Mouse (Mus musculus) heart, adult 2 months (tissue): Measurements from ENCODE around the gene Ak3. TPM values are rescaled to one million over a fixed set of nuclear protein-coding genes. Genes with fewer than 3 reads are reported as not detected.
A peak's percentile ranks its signal among the peaks of the same experiment; 100 is the strongest.

Source experiments
- DNase-seq, 2 experiments: peaks; one replicate each; pipeline ENCODE4 v3.0.0; 2021
- H3K27ac ChIP-seq: fragments of 200-600 bp; 2 replicates; pipeline ENCODE4 v1.8.1; 2022
- H3K27me3 ChIP-seq: fragments of 200-500 bp; 2 replicates; pipeline ENCODE4 v1.6.1; 2012; ENCODE audit warnings: mild to moderate bottlenecking, low read length, inconsistent platforms, mixed read lengths; ENCODE audit not compliant: control insufficient read depth, insufficient read depth
- H3K36me3 ChIP-seq: fragments of 200-500 bp; 2 replicates; pipeline ENCODE4 v1.6.1; 2012; ENCODE audit warnings: low read length, inconsistent platforms; ENCODE audit not compliant: control insufficient read depth, insufficient read depth
- H3K4me1 ChIP-seq: fragments of 200-500 bp; 2 replicates; pipeline ENCODE4 v1.6.1; 2011; ENCODE audit warnings: low read length; ENCODE audit not compliant: control insufficient read depth, insufficient read depth
- H3K4me3 ChIP-seq: fragments of 200-600 bp; 2 replicates; pipeline ENCODE4 v1.8.1; 2022
- H3K79me2 ChIP-seq: fragments of 200-500 bp; replicated peaks from 2 replicates; pipeline ENCODE4 v1.6.1; 2012; ENCODE audit warnings: mild to moderate bottlenecking, inconsistent platforms, low read length, moderate library complexity, mixed read lengths; ENCODE audit not compliant: control insufficient read depth, insufficient read depth
- H3K9ac ChIP-seq: fragments of 200-500 bp; 2 replicates; pipeline ENCODE4 v1.6.1; 2012; ENCODE audit warnings: low read depth, mild to moderate bottlenecking, control low read depth, inconsistent platforms, low read length, mixed read lengths
- CTCF ChIP-seq: fragments of 200-600 bp; IDR thresholded peaks from 2 replicates; pipeline ENCODE4 v1.8.1; 2022; ENCODE audit warnings: antibody characterized with exemption, mild to moderate bottlenecking, moderate library complexity
- EP300 ChIP-seq: fragments of 200-500 bp; IDR thresholded peaks from 2 replicates; pipeline ENCODE4 v1.6.1; 2011; ENCODE audit warnings: low read depth, low read length, control low read depth; ENCODE audit not compliant: insufficient read depth
- POLR2A ChIP-seq: fragments of 200-500 bp; IDR thresholded peaks from 2 replicates; pipeline ENCODE4 v1.6.1; 2011; ENCODE audit warnings: mild to moderate bottlenecking, low read depth, low read length, control low read depth; ENCODE audit not compliant: insufficient read depth
- WGBS: fragments of 180-500 bp; shearing (Covaris S2); methylation state at CpG from one replicate; pipeline ENCODE4 v1.1.7; 2018; 5-methylcytosine and 5-hydroxymethylcytosine counted together
- intact Hi-C: fragments of 180-260 bp; cut with DNase I; formaldehyde crosslinking; loops from one replicate; pipeline ENCODE4 v1.15.1; 2025
- polyA plus RNA-seq: library from polyadenylated mRNA; depleted of rRNA; stranded (reverse); fragments of >200 nt; gene quantifications from 2 replicates; pipeline ENCODE4 v1.2.3, GENCODE M21; 2012
- total RNA-seq, 2 experiments: library from RNA; stranded (reverse); gene quantifications; 2 replicates each; pipeline ENCODE4 v1.2.3; 2021

Gene Ak3
- total and polyA plus RNA-seq, 3 experiments = 70.1 to 101 (median 85.8) TPM

DNA sequence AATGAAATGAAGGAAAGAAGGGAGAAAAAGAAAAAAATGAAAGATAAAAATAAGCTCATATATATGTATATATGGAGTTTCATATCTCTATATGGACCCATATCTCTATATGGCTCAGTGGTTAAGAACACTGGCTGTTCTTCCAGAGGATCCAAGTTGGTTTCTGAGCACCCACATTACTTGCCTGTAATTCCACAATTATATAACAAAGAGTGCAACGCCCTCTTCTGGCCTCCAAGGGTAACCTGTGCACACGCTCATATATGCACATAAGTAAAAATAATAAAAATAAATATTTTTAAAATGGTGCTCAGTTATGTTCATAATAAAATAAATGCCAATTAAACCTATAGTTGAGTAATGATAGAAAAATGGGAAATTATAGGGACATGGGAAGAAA lies 11.9 kb upstream of the Ak3 start:
- H3K27ac ChIP-seq = no peak overlapping the region
- no peak overlapping the region for H3K9ac ChIP-seq
- H3K36me3 ChIP-seq = no peaks in the 10 kb centered on the region
- no peaks in the 10 kb centered on the region for H3K79me2 ChIP-seq
- H3K4me1 ChIP-seq = peaks cover 5% of the 10 kb centered on the region
- WGBS = 81% methylated on average over 2 of the region's 2 CpGs
- intact Hi-C loops = loop anchor here (5.0 to 10.0 kb wide), 2 partner anchors 282 to 445 kb away; no protein-coding TSS in a partner anchor
- DNase-seq = no peak
- H3K4me3 ChIP-seq = no peak overlapping the region
- no peak for TF ChIP-seq EP300
- peak; percentile 49 for TF ChIP-seq CTCF
- H3K27me3 ChIP-seq = no peaks in the 10 kb centered on the region

- DNase-seq = no peak
- no peak overlapping the region for H3K9ac ChIP-seq
- H3K36me3 ChIP-seq = no peaks in the 10 kb centered on the region
- 87% methylated on average over 5 of the region's 5 CpGs for WGBS
- H3K79me2 ChIP-seq = no peaks in the 10 kb centered on the region
- intact Hi-C loops = no loop called here
- H3K27ac ChIP-seq = no peak overlapping the region
- no peaks in the 10 kb centered on the region for H3K4me1 ChIP-seq
- TF ChIP-seq POLR2A (no peak), EP300 (no peak), CTCF (no peak)
- H3K27me3 ChIP-seq = no peaks in the 10 kb centered on the region
- no peak overlapping the region for H3K4me3 ChIP-seq
These were observed 11.0 kb upstream of the Ak3 start for GRCm38 (mm10) chr19:29058741-29059140.

DNA sequence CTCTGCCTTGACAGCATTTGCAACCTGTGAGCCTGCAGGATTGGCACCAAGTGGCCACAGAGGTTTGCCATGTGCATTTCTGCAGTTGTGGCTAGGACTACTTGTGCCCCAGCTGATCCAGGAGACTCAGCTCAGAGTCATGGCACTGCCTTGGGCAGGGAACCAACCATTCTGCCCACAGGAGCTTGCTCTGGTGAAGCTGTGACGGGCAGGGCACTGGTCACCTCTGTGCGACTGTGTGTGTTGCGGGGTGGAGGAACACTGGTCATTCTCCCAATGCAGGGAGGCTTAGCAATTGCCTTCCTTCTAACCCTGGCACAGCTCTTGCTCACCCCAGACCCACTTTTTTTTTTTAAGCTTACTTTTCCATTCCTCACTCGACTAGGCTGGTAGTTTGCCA lies 7.7 kb upstream of the Ak3 start:
- intact Hi-C loops = no loop called here
- no peak for TF ChIP-seq CTCF
- TF ChIP-seq EP300 = no peak
- TF ChIP-seq POLR2A = no peak
- Histone ChIP-seq H3K79me2 (no peaks in the 10 kb centered on the region), H3K36me3 (no peaks in the 10 kb centered on the region), H3K4me3 (no peak overlapping the region), H3K4me1 (no peaks in the 10 kb centered on the region), H3K27me3 (no peaks in the 10 kb centered on the region), H3K9ac (no peak overlapping the region), H3K27ac (no peak overlapping the region)
- 86% methylated on average over 4 of the region's 4 CpGs for WGBS
- DNase-seq = no peak

DNA sequence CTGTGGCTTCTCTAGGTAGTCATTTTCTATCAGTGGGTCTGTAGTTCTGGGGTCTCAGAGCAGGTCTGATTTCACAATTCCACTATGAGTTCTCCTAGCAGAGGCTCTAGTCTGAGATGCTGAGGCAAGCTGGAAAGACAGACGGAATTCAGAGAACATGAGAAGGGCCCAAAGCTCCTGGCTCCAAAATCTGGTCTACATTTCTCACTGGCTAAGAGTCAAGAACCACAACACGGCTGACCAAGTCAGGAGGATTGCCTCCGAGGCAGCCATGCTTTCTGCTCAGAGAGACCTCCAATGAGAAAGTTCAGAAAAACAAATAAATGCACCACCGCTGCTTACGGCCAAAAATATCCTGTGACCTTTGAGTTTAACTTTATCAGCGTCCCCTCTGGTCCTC lies 6.8 kb upstream of the Ak3 start:
- WGBS = 65% methylated on average over 6 of the region's 6 CpGs
- DNase-seq = no peak

GRCm38 (mm10) chr19:29052786-29053185 lies 5.0 kb upstream of the Ak3 start:
- no peak overlapping the region for H3K4me3 ChIP-seq
- no peak for TF ChIP-seq CTCF
- no peak for TF ChIP-seq EP300
- no peak for TF ChIP-seq POLR2A
- WGBS = 84% methylated on average over 12 of the region's 12 CpGs
- intact Hi-C loops = no loop called here
- no peaks in the 10 kb centered on the region for H3K27me3 ChIP-seq
- H3K79me2 ChIP-seq = no peaks in the 10 kb centered on the region
- no peak overlapping the region for H3K27ac ChIP-seq
- no peak overlapping the region for H3K9ac ChIP-seq
- no peak for DNase-seq
- no peaks in the 10 kb centered on the region for H3K36me3 ChIP-seq
- H3K4me1 ChIP-seq = peaks cover 5% of the 10 kb centered on the region

More for the DNA sequence above, 6.8 kb upstream of the Ak3 start:
- H3K79me2 ChIP-seq = no peaks in the 10 kb centered on the region
- no peaks in the 10 kb centered on the region for H3K4me1 ChIP-seq
- H3K36me3 ChIP-seq = no peaks in the 10 kb centered on the region
- no peaks in the 10 kb centered on the region for H3K27me3 ChIP-seq
- H3K4me3 ChIP-seq = no peak overlapping the region
- no peak overlapping the region for H3K9ac ChIP-seq
- TF ChIP-seq POLR2A = no peak
- TF ChIP-seq CTCF = no peak
- TF ChIP-seq EP300 = no peak
- intact Hi-C loops = no loop called here
- no peak overlapping the region for H3K27ac ChIP-seq

DNA sequence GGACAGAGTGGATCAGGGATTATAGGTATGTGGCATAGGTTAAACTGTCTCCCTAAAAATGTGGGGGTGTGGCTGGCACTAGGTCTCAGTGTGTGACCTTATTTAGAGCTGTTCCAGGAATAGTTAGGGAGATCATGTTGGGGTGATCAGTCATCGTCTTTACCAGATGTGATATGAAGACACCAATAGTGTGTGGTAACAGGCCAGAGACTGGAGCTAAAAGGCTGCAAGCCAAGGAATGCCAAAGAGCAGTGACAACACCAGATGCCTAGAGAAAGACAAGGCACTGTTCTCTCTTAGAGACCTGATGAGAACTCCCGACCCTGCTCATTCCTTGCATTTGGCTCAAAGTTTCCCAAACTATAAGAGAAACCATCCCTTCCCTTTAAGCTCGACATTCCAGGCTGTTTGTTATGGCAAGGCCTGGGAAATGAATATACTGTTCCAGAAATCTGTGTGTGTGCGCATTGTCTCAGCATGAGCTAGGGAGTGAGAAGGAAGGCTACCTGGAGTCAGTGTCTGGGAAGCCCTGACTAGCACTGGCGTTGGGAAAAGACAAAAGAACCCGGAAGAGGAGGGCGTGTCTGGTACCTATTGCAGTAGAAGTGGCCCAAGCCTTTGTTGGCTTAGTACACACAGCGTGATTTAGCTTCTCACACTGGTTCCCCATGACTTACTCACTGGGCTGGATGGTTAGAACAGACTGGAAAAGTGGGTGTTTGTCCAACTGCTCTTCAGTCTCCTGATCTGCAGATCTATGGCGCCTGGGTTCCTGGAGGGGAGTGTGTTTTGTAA lies 2.6 kb upstream of the Ak3 start:
- Histone ChIP-seq H3K27ac (no peak overlapping the region), H3K36me3 (no peaks in the 10 kb centered on the region; the same call in 1 of the 2 replicates), H3K27me3 (no peaks in the 10 kb centered on the region), H3K4me3 (no peak overlapping the region), H3K79me2 (no peaks in the 10 kb centered on the region), H3K9ac (no peak overlapping the region), H3K4me1 (peaks cover 6% of the 10 kb centered on the region)
- 70% methylated on average over 9 of the region's 9 CpGs for WGBS
- intact Hi-C loops = no loop called here
- no peak for DNase-seq
- TF ChIP-seq EP300 (no peak), CTCF (no peak), POLR2A (no peak)
